Mouse (Mus musculus): ENCODE measurements around the gene Spata32.
"Not testable (repeated sequence)": the region's sequence is repeated elsewhere in the genome, so short reads cannot be mapped to it uniquely, and the experiment has no call there.

The Spata32 gene

GRCm38 (mm10) chr11:103246081-103246730 lies 28.0 kb upstream of the Spata32 start:
- no peak for DNase-seq (ENCODE audit: low spot score in 2 of 2)

GRCm38 (mm10) chr11:103244856-103245255 lies 26.6 kb upstream of the Spata32 start:
- no peak for DNase-seq (ENCODE audit: low spot score in 2 of 2)

GRCm38 (mm10) chr11:103240740-103241139 lies 22.5 kb upstream of the Spata32 start:
- no peak for DNase-seq (ENCODE audit: low spot score in 2 of 2)

- no peak for DNase-seq (ENCODE audit: low spot score in 2 of 2)
These were observed 19.5 kb upstream of the Spata32 start for GRCm38 (mm10) chr11:103237757-103238156.

DNA sequence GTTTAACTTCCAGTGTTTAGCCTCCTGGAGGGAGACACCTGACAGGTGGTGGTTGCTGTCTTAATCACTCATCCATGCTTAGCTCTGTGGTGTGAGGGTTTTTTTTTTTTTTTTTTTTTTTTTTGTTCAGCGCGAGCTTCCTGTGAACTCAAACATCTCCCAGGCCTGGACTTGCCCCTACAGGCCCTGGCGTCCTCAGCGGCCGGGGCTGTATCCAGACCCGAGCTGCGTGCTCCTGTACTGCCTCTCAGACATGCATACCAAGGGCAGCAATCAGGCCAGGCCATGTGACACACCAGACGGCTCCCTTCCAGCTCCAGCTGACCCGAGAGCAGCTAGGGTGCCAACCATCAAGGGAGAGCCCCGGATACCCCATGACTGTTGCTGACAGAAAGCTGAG lies 18.7 kb upstream of the Spata32 start:
- no peak for DNase-seq (ENCODE audit: low spot score in 2 of 2)

- DNase-seq (ENCODE audit: low spot score in 2 of 2), result no peak
These were observed 18.2 kb upstream of the Spata32 start for GRCm38 (mm10) chr11:103236431-103236830.

DNA sequence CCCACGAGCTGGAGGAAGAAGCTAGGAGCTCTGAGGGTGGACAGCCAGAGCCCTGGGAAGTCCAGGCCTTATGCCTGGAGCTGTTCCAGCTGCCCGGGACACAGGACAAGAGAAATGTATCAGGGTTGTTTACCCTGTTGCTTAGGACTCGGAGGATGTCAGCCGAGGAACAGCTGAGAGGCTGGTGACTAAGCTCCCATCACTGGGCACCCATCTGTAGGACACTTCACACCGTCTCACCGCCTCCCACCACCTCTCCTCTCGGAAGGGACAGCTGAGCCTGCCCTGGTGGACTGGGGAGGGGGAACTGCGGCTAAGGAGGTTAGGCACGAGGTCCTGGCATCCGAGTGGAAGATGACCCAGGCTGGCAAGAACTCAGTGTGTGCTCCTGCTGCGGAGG lies 17.5 kb upstream of the Spata32 start:
- no peak for DNase-seq (ENCODE audit: low spot score in 2 of 2)

GRCm38 (mm10) chr11:103234447-103234846 lies 16.2 kb upstream of the Spata32 start:
- no peak for DNase-seq (ENCODE audit: low spot score in 2 of 2)

GRCm38 (mm10) chr11:103232966-103233365 lies 14.7 kb upstream of the Spata32 start:
- peak; percentile 61 to 75 for DNase-seq (ENCODE audit: low spot score in 2 of 2)

DNA sequence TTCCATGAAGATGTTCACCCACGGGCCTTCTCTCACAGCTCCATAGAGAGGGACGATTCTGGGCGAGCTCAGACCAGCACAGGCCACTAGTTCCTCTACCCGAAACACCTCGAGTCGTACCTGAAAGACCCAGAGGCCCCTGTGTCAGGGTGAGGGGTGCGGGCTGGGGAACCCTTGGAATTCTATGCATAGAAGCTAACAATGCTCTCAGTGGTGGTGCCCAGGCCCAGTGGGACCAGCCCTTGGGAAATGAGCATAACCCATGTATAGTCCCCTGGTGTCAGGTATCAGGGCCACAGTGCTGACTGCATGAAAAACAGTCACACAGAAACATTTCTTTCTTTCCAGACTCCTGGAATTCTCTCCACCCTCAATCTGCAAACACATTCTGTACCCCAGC lies 13.1 kb upstream of the Spata32 start:
- no peak for DNase-seq (ENCODE audit: low spot score in 2 of 2)

DNA sequence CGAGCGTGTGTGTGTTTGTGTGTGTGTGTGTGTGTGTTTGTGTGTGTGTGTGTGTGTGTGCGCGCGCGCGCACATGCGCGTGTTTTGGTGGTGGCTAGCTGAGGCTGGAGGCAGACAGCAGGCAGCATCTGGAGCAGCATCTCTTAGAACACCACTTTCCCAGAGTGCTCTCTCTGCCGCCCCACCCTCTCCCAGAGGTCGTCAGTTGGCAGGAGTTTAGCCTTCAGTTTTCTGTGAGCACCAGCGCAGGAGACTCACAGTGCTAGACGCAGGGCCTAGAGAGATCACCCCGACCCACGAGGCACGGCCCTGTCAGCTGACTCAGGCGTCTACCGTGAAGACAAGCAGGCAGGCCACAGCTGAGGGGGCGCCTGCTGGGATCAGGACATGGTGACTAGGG lies 12.4 kb upstream of the Spata32 start:
- DNase-seq (ENCODE audit: low spot score in 2 of 2), result no peak

DNA sequence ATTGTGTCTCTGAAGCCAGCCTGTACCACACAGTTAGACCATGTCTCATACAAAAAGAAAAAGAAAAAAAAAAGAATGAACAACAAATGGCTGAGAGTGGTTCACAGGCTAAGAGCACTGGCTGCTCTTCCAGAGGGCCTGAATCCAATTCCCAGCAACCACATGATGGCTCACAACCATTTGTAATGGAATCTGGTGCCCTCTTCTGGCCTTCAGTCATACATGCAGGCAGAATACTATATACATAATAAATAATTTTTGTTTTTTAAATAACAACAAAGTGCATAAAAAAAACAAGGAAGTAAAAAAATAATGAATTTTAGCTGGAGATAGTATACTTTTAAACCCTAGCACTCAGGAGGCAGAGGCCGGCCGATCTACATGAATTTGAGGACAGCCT lies 11.4 kb upstream of the Spata32 start:
- DNase-seq (ENCODE audit: low spot score in 2 of 2), result no peak

DNA sequence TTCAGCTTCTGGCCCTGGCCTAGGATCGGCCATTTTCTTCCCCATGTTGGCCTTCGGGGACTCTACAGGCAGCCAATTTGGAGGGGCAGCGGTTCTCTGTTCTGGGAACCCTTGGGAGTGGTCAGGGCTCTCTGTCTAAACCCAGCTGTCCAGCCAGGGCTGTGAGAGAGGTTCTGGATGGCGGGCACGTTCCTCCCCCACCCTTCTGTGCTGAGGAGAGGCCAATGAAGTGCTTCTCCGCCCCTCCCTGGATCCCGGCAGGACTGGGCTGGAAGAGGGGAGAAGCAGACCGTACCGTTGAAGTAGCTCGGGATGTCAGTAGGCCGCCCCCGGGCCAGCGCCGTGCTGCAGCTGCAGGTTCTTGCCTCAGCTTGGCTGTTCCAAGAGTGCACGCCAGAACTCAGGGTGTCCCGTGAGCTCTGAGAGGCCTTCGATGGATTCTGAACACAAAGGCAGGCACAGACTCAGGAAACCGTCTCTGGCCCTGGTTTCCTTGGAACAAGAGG lies 5.8 kb upstream of the Spata32 start:
- DNase-seq (ENCODE audit: low spot score in 2 of 2), result no peak

- DNase-seq (ENCODE audit: low spot score in 2 of 2), result peak; percentile 51 to 69
These were observed 5.2 kb upstream of the Spata32 start for GRCm38 (mm10) chr11:103223444-103223843.

GRCm38 (mm10) chr11:103222718-103223117 lies 4.5 kb upstream of the Spata32 start:
- not testable (repeated sequence) for DNase-seq (ENCODE audit: low spot score in 2 of 2)

DNA sequence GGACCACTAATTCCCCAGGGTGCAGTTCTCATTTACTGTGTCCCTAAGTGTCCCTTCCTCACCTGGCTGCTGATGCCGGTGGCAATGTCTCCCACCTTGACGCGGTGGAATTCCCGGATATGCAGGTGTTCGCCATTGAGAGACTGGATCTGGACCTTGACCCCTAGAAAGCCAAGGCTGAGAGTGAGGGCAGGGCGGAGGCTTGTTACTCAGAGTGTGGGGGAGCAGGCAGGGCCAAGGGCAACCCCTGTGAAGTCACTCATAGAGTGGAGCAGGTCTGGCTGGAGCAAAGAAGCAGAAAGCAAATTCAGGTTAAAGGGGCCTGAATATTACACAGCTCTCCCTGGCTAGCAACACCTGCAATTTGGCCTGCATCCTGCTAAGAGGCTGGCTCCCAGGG lies 3.2 kb upstream of the Spata32 start:
- DNase-seq (ENCODE audit: low spot score in 2 of 2), result no peak

- no peak for DNase-seq (ENCODE audit: low spot score in 2 of 2)
These were observed 1.8 kb upstream of the Spata32 start for GRCm38 (mm10) chr11:103219995-103220394.

DNA sequence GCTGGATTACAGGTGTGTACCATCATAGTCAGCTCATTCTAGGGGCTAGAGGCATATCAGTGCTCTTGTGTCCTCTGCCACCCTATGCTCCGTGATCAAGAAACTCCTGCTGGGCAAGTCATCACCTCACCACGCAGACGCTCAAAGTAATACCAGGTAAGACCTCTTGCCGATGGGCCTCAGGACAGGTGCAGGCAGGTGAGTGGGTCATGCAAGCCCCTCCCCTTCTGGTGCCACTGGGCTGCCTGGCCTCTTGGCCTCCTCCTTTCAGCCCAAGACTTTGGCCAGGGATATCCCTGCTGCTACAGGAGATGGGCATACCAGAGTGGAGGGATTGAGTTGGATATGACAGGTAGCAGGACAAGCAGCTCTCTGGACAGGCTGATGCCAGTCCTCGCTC lies 1.0 kb upstream of the Spata32 start:
- DNase-seq (ENCODE audit: low spot score in 2 of 2), result no peak

DNA sequence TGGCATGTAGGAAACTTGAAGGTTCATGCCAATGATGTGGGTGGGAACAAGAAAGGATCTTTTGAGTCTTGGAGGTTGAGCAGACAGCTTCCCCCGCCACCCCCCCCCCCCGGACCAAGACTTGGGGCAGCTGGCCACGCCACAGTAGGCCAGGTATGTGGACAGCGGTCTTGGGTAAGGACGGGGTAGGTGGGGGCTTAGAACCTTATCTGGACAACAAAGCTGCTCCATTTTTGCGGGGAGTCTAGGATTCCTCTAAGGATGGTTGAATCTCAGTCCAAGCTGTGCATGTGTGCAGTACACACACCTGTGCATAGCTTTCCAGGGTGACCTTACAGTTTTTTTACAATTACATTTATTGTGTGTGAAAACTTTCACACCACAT lies 277 bp upstream of the Spata32 start:
- DNase-seq (ENCODE audit: low spot score in 2 of 2), result no peak

DNA sequence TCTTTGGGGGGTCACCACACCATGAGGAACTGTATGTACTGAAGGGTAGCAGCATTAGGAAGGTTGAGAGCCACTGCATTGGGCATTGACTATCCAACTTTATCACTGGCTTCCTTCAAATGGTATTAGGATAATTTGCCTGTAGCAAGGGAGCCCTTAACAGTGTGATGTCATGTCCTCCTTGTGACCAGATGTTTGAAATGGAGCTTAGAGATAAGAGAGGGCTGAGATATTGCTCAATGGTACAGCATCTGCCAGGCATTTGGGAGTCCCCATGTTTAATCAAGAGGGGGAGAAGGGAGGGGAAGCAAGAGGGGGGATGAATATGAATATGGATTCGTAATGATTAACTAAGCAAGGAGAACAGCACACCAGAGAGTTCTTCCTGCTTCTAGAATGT lies 2.9 kb downstream of the Spata32 start:
- no peak for DNase-seq (ENCODE audit: low spot score in 2 of 2)

GRCm38 (mm10) chr11:103213712-103214111 lies 4.5 kb downstream of the Spata32 start:
- DNase-seq (ENCODE audit: low spot score in 2 of 2), result no peak

DNA sequence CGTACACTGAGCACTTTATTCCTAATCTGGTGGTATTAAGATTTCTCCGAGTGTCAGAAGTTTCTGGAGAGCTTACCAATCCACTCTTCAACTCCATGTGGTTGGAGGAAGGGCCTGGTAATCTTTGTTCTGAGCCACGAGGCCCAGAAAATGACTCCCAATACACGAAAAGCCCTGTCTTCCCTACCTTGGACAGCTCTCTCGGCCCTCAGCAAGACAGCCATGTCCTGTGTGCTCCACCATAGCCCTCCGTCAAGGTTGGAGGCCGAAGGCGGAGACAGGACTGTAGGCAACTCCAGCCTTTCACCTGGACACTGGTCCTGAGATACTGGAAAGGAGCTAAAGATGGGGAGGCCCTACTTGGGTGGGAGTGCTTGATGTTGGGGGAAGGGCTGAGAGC lies 7.9 kb downstream of the Spata32 start:
- no peak for DNase-seq (ENCODE audit: low spot score in 2 of 2)

- no peak for DNase-seq (ENCODE audit: low spot score in 2 of 2)
These were observed 9.8 kb downstream of the Spata32 start, which contains the start of gene 1700023F06Rik for GRCm38 (mm10) chr11:103208458-103208857. 1700023F06Rik (minus strand) TSS chr11:103208558.

DNA sequence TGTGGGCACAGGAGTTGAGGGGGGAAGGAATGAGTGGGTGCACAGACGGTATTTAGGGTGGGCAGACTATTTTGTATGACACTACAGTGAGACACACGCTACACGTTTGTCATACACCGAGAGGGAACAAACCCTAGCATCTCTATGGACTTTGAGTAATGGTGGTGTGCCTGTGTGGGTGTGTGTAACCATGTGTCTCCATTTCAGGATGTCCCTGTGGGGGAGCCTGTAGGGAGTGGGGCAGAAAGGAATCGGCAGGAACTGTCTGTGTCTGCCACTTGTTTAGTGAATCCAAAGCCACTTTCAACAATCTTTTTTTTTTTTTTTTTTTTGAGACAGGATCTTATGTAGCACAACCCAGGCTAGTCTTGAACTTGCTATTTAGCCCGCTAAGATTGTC lies 12.0 kb downstream of the Spata32 start:
- no peak for DNase-seq (ENCODE audit: low spot score in 2 of 2)
